Mouse (Mus musculus): ENCODE measurements around the gene Slc35f6.

GRCm38 (mm10) chr5:30614221-30614620 is 33.5 kb upstream of the Slc35f6 start:
- TF ChIP-seq POLR2A (IDR thresholded peaks at IDR 0.05; ENCODE audit: borderline replicate concordance, extremely low read depth, low read depth, low read length) (no peak), CTCF (IDR thresholded peaks at IDR 0.05; ENCODE audit: insufficient read depth, low read length) (no peak)
